Mouse (Mus musculus) liver, postnatal 0 days (tissue): ENCODE data around the gene Zdhhc3.

ENCODE experiments used
- CTCF ChIP-seq: sonication (generic); IDR thresholded peaks from 2 replicates; pipeline ENCODE4 v1.5.1; 2016; ENCODE audit warnings: antibody characterized with exemption, low read depth
- EP300 ChIP-seq: IDR thresholded peaks from 2 replicates; pipeline ENCODE4 v1.6.1; 2016; ENCODE audit warnings: antibody characterized with exemption, low read depth, mild to moderate bottlenecking

- TF ChIP-seq CTCF, result no peak
- no peak for TF ChIP-seq EP300
Measured at GRCm38 (mm10) chr9:123153121-123153520, 40.1 kb upstream of the Zdhhc3 start.
